Mouse (Mus musculus) heart, postnatal 25 days (tissue): ENCODE measurements around the gene Elk4. TPM values are rescaled to one million over a fixed set of nuclear protein-coding genes. Genes with fewer than 3 reads are reported as not detected.

Source experiments
- DNase-seq: peaks from one replicate; pipeline ENCODE4 v3.0.0; 2022; ENCODE audit warnings: low spot score
- intact Hi-C: fragments of 180-260 bp; cut with DNase I; formaldehyde crosslinking; loops from one replicate; pipeline ENCODE4 v1.15.1; 2025
- total RNA-seq, 2 experiments: library from RNA; stranded (reverse); gene quantifications; 2 replicates each; pipeline ENCODE4 v1.2.3; 2021

Gene Elk4
- total RNA-seq, result 10 to 100 TPM; 87.2 to 87.5 TPM

DNA sequence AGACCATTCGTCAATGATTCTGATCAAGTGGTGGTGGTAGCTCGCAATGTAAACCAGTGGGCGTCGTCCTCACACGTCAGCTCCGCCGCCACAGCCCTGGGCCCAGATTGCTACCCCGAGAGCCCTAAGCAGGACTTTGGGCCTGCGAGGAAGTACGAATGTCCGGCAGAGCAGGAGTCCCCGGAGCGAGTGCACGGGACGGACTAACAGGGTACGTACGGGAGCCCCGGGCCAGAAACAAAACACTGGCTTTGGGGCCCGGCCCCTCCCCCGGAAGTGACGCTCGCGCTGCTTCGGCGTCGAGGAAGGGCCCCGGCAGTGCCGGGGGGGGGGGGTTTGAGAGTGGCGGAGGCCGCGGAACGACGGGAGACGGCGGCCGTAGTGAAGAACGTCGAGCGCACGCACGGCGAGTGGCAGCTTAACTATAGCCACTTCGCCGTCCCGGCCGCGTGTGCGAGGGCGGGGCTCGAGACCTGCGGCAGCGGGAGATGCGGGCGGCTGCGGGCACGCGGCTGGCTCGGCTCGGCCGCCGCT lies at the start of gene Elk4:
Gene Elk4, plus strand, starts transcription at position 326 of the 534 bp plus-strand sequence.
- intact Hi-C loops, result no loop called here
- peak; percentile 90 for DNase-seq

DNA sequence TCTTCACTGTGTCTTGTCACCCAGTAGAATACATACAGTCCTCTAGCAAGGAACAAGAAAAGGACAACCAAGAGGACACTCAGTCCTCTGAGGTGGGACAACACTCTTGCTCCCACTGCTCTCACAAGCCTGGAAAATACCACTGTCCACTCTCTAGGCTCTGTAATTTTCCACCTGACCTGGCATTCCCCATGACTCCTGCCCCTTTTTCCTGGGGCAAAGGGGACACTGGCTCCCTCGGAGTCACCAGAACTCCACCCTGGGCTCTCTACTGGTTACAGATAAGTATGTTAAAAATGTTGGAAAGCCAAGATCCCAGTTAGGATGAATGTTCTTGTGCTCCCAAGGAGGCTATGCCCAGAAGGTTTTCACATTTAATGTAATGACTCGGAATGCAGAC lies 46.4 kb upstream of the Elk4 start:
- intact Hi-C loops, result no loop called here
- DNase-seq, result no peak

DNA sequence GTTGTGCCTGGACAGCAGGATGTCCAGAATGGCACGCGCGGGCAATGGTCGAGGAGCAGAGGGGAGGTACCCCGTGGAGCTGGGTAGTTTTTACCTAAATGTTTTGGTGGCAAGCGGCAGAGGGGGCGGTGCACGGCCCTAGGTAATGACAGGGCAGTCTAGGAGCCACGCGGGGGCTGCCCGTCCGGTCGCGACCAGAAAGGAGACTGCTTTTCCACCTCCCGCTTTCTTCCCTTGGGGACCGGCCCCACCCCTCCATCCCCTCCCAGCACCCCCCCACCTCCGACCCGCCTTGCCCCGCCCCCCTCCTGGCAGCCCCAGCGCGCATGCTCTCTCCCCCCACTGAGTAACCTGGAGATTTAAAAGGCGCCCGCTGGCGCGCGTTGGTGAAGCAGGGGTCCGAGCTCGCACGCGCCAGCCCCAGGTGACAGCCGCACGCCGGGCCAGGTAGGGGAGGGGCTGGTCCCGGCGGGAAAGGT lies 44.8 kb upstream of the Elk4 start, which contains the start of gene Slc45a3:
Gene Slc45a3, plus strand, starts transcription at position 362 of the 479 bp plus-strand sequence.
- intact Hi-C loops, result no loop called here

DNA sequence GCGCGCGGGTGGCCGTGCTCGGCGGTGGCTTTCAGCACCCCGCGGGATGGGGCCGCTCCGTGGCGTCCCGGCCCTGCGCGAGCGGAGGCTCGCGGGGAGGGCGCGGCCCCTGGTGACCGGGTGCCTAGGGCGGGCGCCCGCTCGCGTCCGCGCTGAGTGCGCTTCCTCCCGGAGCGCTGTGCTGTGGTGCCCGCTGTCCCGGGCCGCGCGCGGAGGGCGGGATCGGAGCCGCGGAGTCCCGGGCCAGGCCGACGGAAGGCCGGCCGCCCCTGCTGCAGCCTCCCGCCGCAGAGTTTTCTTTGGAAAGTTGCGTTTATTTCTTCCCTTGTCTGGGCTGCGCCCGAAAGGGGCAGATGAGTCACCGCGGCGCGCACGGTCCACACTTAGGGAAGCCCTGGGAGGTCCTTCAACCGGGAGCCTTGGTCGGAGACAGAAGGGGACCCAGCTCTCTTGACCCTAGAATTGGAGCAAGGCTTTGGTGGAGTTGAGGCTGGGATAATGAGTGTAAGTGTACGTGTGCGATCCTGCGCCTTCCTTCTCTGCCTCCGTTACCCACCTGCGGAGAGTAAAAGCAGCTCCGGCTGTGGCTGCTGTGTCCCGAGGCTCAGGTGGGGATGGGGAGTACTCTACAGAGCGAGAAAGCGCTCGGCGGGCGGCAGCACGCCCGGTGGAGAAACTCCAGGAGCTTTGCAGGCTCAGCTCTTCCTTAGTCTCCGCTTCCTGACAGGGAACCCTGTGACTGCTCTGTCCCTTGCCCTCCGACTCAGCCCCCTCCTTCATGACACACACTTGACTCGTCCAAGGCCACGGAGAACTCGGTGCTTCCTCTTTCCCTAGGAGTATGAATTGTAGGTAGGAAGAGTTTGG lies 44.1 kb upstream of the Elk4 start:
- DNase-seq, result peak; percentile 16
- intact Hi-C loops, result no loop called here

More for the DNA sequence above, 44.8 kb upstream of the Elk4 start, which contains the start of gene Slc45a3:
- no peak for DNase-seq

DNA sequence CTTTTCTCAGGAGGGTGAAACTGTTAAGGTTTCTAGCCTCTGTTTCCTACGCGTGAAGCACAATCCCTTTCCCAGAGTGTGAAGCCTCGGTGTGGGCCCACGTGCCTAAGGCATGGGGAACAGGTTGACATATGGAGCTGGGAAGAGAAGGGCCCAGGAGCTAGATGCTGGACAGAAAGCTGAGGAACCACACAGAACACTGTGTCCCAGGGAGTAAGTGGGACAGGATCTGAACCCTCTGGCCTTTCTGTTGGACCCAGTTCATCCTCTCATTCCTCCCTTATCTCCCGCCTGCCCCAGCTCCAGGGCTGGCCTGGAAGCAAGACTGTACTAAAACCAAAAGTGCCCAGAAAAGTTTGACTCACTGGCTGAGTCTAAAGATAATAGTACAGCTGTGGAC lies 43.3 kb upstream of the Elk4 start:
- intact Hi-C loops, result no loop called here
- peak; percentile 44 for DNase-seq

DNA sequence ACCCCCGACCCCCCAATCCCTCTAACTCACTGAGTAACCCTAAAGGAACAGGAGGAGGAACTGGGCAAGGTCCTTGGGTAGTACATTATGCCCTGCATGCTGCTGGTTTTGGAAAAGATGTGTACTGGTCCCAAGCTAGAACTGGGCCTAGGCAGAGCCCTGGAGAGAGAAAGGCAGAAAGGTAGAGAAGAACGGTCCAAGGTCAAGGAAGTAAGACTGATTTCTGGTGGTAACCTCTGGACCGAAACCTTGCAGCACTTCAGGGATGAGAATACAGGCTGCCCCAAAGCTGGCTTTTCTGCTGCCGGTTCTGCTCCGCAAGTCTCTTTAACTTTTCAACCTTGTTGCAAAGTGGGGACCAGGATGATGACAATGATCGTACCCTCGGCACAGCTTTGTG lies 42.8 kb upstream of the Elk4 start:
- no peak for DNase-seq
- intact Hi-C loops, result no loop called here

DNA sequence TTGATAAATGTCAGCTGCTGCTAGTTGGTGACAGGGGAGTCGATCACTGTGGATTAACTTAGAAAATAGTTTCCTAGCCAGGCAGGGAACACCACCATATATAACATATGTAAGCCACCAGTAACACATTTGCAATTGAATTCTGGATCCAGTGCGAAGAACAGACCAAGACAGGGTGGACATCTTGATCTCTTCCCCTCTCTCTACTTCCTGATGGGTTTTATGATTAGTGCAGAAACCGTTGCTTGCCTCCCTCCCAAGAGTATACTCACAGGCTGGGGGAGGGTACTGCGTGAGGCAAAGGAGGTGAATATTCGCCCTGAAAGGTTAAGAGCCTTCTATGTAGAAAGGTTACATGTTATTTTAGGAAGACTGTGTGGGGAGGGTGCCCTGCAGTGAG lies 41.6 kb upstream of the Elk4 start:
- intact Hi-C loops, result no loop called here
- no peak for DNase-seq

DNA sequence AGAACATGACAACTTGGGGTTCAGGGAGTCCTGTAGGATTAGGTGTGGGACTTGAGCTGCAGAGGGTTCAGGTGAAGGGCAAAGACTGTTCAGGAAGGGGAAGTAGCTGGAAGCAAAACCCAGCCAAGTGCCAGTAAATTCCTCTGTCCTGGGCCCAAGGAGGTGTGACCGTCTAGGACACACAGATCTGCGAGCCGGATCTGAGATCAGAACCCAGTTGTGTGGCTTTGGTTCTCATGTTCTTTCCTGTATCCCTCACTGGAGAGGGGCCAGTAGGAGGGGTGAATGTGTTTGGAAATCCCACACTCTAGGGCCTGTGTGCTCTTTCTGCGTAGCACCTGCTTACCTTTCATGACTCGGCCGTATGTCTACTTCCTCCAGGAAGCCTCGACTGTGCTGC lies 40.1 kb upstream of the Elk4 start:
- no peak for DNase-seq
- intact Hi-C loops, result no loop called here

DNA sequence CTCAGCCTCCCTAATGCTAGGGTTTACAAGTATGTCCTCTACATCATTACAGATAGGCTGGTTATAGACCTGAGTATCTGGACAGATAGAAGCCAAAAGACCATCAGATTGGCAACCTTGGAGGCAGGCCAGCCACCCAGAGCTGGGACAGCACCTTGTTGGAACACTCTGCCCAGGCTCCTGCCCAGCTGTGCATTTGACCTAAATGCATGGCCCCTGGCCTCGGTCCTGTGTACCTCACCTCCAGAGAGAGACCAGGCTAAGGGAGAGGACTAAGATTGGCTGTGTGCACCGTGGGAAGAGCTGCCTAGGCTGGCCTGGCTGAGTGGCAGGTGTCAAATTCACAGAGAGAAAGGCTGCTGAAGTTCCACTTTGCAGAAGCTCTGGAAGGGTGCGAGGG lies 38.9 kb upstream of the Elk4 start:
- DNase-seq, result no peak
- intact Hi-C loops, result no loop called here

DNA sequence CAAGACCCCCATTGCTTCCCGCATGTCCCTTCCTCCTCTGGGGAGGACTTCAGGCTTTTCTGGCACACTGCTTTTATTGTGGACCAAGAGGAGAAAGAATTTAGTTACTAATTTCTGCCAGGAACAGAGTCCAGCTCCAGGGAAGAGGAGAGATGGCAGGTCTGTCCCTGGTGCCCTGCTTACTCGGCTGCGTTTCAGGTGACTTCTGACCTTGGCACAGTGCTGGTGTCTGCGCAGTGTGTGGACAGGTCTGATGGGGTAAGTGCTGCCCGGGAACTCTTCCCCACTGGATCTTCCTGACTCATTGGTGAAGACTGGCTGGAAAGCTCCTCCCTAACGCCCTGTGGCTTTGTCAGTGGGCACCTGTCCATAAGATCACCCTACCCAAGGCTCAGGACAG lies 38.4 kb upstream of the Elk4 start:
- intact Hi-C loops, result no loop called here
- DNase-seq, result no peak

DNA sequence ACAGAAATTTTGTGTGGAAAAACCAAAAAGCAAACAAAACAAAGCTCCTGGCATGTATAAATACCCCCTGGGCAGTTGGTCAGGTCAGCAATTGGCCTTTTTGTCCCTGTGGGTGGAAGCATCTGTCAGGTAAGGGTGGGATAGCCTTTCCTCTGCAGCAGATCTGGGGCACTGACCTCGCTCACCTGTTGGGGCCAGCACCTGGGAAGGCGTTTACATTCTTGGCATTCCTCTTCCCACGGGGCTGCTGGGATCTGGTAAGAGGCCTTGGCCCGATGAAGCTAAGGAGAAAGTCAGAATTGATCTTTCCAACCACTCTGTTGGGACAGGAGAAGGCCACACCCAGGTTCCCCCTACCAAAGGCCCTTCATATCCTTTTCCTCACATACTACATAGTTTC lies 37.6 kb upstream of the Elk4 start:
- no peak for DNase-seq
- intact Hi-C loops, result no loop called here

DNA sequence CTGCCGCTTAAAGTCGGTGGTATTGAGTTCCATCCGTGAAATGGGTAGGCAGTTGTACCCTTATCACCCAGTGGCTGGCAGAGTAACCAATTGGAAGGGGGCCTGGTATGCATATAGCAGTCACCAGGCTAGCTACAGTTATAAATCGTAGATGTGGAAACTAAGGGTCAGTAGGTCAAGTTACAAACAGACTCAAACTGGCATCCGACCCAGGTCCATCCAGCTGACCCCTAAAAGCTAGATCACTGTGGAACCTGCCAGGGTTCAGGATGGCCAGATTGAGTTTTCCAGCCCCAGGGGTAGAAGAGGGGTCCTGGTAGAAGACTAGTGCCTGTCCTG lies 37.1 kb upstream of the Elk4 start:
- intact Hi-C loops, result no loop called here

DNA sequence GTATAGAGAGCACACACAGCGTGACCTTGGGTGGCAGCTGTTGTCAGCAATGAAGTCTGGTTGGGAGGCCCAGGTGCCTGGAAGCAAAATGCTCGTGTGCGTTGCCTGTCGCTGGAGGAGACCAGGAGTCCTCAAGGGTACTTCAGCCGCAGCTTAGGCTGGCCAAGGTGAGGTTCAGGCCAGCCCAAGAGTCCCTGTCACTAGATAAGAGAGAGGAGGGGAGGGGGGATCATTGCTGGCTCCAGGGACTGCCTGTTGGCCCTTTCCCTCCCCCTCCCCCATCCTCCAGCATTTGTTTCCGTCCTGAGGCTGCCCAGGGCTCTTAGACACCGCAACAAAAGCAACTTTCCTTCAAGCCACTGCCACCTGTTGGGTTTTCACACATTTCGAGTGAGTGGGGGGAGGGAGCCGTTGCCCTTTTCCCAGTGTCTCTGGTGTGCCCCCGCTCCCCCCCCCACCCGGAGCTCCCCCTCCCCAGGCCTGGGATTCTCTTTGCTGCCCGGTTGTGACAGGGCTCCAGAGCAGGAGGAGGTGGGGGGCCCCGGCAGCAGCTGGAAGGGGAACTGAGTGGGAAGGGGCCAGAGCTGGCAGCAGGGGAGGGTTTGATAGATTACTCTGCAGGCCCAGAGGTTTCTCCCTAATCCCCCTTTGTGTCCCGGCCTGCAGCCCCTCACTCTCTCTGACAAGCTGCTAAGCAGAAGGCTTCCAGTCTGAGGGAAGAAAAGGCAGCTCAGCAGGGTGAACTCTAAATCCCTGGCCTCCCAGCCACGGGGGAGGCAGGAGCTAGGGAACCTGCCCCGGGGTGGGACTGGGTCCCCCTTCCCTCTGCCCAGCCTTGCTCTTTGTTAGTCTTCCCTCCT lies 36.5 kb upstream of the Elk4 start:
- intact Hi-C loops, result no loop called here

More for the DNA sequence above, 37.1 kb upstream of the Elk4 start:
- no peak for DNase-seq

DNA sequence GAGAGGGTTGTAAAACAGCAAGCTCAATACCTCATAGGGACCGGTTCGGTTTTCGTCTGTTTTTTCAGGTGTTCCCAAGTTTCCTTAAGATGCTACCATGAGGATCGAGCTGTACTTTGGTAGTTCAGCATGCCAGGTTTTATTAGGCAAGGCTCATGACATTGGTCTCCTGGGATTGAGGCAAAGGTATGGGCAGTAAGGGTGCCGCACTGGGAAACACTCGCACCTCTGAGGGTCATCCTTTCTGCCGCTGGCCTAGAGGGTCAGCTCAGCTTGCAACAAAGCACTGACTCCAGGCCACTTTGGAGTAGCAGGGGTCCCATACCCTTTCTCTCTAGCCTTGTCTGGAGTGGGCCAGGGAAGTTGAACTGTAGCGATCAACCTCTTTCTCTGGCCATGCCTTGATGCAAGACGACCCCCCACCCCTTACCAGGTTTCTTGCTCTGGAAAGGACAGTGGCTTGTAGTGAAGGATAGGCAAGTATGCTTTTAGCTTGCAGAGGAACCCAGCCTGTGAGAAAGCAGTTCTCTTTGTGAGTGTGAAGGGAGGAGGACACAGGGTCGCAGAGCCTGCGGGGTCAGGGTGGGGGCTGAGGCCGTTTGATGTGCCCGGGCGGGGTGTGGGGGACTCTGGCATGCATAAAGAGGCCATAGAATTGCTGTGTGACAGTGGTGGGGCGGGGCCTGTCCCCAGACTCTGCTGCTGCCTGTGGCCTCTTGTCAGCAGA lies 35.5 kb upstream of the Elk4 start:
- intact Hi-C loops, result no loop called here
- DNase-seq, result no peak

More for the DNA sequence above, 36.5 kb upstream of the Elk4 start:
- DNase-seq, result no peak

DNA sequence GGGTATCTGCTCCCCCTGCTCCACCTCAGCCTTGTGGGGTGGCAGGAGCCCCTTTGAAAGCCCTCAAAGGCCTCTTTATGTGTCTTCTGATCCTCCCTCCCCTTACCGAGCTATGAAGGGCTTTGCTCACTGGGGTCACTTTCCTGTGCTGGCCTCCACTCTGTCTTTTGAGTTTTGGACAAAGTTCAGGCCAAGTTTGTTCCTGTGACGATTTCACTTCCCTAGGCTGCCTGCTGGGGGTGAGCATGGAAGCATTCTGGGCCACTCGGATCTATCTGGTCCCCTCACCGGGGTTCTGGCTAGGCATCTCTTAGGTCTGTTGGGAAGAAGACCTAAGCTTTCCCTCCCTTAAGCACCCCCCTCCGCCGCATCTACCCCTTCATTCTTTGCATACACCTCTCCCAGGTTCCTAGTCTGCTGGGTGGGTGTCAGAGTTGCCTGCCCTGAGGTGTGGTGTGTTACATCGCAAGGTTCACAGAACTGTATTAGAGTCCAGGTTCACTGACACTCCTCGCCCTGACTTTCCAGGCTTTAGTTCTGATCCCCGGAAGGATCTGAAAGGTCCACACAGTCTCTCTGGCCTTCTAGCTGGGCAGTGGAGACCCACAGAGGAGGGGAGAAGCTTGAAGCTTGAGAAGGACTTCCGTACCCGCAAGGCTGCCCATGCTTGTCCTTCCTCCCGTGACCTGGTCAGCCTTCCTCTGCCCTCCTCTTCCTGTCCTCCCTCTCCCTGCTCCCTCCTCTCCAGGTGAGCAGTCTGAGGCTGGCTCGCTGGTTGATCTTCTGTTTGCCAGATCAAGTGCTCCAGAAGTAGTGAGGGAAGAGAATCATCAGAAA lies 34.7 kb upstream of the Elk4 start:
- DNase-seq, result no peak
- intact Hi-C loops, result no loop called here

DNA sequence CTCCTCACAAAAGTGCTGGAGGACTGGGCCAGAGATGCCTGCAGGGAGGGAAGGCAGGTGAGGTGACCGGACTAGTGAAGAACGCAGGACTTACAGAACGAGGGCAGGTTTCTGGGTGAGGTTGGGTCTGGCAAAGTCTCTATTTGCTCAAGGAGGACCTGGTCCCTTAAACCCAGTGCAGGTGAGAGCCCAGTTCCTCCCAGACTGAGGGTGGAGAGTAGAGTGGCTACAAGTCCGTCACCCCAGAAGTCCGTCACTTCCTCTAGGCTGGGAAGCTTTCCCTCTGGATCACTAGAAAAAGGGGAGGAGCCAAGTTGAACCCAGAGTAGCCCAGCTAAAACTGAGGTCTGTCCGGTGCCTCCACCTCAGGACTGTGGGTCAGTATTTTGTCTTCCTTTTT lies 33.4 kb upstream of the Elk4 start:
- DNase-seq, result no peak
- intact Hi-C loops, result no loop called here

DNA sequence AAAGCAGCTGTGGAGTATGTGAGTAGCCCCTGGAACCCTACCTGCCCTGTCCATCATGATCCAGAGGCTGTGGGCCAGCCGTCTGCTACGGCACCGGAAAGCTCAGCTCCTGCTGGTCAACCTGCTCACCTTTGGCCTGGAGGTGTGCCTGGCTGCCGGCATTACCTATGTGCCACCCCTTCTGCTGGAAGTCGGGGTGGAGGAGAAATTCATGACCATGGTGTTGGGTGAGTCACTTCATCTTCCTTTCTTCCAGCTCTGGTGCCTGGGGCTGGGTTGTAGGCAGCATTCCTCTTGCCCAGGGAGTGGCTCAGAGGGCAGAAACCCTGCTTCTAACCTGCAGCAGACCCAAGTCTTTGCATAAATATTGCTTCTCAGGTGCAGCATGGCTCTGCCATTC lies 30.5 kb upstream of the Elk4 start:
- DNase-seq, result no peak
- intact Hi-C loops, result no loop called here

DNA sequence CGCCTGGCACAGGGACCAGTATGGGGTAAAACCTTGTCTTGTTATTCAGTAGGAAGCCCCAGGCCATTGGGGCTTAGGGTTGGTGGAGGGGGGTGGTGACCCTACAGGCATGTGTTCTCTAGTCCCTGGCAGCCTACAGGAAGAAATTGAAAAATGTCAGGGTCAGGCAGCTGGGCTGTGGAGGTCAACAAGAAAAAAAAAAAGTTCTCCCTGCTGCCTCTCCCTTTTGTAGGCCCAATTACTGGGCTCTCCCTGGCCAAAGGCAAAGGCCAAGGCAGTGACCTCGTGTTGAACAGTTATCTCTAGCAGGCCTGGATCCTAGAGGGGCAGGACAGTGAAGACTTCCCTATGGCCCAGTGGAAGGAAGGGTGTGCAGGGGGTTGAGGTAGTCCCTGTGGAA lies 26.9 kb upstream of the Elk4 start:
- intact Hi-C loops, result loop anchor here (2.0 to 10.0 kb wide), 4 partner anchors 44 to 268 kb away; no protein-coding TSS in a partner anchor
- no peak for DNase-seq
